Mouse (Mus musculus): ENCODE results near the gene Gm28827.
"Not testable (repeated sequence)": the region's sequence is repeated elsewhere in the genome, so short reads cannot be mapped to it uniquely, and the experiment has no call there.

Gene Gm28827

DNA sequence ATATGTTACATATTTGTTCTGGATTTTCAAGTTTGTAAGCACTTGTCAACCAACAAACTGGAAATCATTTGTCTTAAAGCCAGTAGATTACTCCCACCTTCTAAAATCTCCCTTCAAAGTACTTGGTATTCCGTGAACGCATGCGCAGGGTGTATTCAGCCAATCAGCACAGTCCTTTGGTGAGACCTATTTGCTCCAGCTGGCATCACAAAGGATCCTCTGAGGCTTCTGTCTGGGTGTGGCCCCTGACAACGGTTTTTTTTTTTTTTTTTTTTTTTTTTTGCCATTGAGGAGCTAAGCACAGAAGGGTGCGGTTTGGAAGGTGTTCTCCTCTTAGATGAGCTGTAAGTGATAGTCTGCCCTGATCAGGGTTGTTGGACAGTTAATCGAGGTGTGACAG, at the start of gene Gm28827:
Gene Gm28827 (plus strand): TSS at position 301 of the 400 bp plus-strand sequence.
- in situ Hi-C loops (cut with MboI; ENCODE audit: low pct_unique_long_range_greater_than_20kb in 1 of 2, low sequenced_read_pairs in 2 of 2, unreplicated experiment in 1 of 2), result not testable (repeated sequence)
